Mouse (Mus musculus) MEL (cell line): ENCODE measurements around the gene Arhgap6.

Experiments used
- CTCF ChIP-seq, 3 experiments: IDR thresholded peaks in 2 of 3; conservative IDR thresholded peaks in 1 of 3; 2 replicates each; pipeline ENCODE4 v1.5.1; 2011 to 2012; ENCODE audit warnings: low read length in 3 of 3, low read depth in 2 of 3, mild to moderate bottlenecking in 2 of 3, improper control_type of control experiment in 1 of 3, inconsistent platforms in 1 of 3, mixed read lengths in 1 of 3, moderate library complexity in 1 of 3; ENCODE audit not compliant: control insufficient read depth in 1 of 3, insufficient read depth in 1 of 3, poor library complexity in 1 of 3, severe bottlenecking in 1 of 3
- E2F4 ChIP-seq: IDR thresholded peaks from 2 replicates; pipeline ENCODE4 v1.6.1; 2011; ENCODE audit warnings: low read depth, low read length, improper control_type of control experiment, borderline replicate concordance
- EP300 ChIP-seq, 2 experiments: IDR thresholded peaks; 2 replicates each; pipeline ENCODE4 v1.6.1; 2011; ENCODE audit warnings: improper control_type of control experiment in 2 of 2, low read length in 2 of 2, low read depth in 1 of 2, mild to moderate bottlenecking in 1 of 2
- GATA1 ChIP-seq: IDR thresholded peaks from 2 replicates; pipeline ENCODE4 v1.6.1; 2011; ENCODE audit warnings: low read depth, low read length, improper control_type of control experiment
- MAZ ChIP-seq: IDR thresholded peaks from 2 replicates; pipeline ENCODE4 v1.6.1; 2012; ENCODE audit warnings: low read depth, mild to moderate bottlenecking, inconsistent platforms, low read length, improper control_type of control experiment
- MEF2A ChIP-seq: IDR thresholded peaks from 2 replicates; pipeline ENCODE4 v1.6.1; 2014; ENCODE audit warnings: low read depth, mild to moderate bottlenecking, inconsistent platforms, low read length, improper control_type of control experiment; ENCODE audit not compliant: poor library complexity, insufficient replicate concordance, severe bottlenecking; ENCODE audit errors: extremely low read depth
- MXI1 ChIP-seq: IDR thresholded peaks from 2 replicates; pipeline ENCODE4 v1.6.1; 2011; ENCODE audit warnings: mild to moderate bottlenecking, low read depth, low read length, improper control_type of control experiment
- MYC ChIP-seq: IDR thresholded peaks from 2 replicates; pipeline ENCODE4 v1.6.1; 2011; ENCODE audit warnings: low read depth, mild to moderate bottlenecking, low read length, improper control_type of control experiment, moderate library complexity
- NRF1 ChIP-seq: IDR thresholded peaks from 2 replicates; pipeline ENCODE4 v1.6.1; 2014; ENCODE audit warnings: low read depth, mild to moderate bottlenecking, inconsistent platforms, low read length, improper control_type of control experiment, moderate library complexity; ENCODE audit not compliant: poor library complexity, insufficient read depth, severe bottlenecking
- POLR2A ChIP-seq, 2 experiments: IDR thresholded peaks; 2 replicates each; pipeline ENCODE4 v1.6.1; 2011 to 2012; ENCODE audit warnings: low read length in 2 of 2, mild to moderate bottlenecking in 2 of 2, control low read depth in 1 of 2, improper control_type of control experiment in 1 of 2, low read depth in 1 of 2, moderate library complexity in 1 of 2; ENCODE audit not compliant: control insufficient read depth in 1 of 2, insufficient read depth in 1 of 2, poor library complexity in 1 of 2
- POLR2AphosphoS5 ChIP-seq: IDR thresholded peaks from 2 replicates; pipeline ENCODE4 v1.6.1; 2012; ENCODE audit warnings: low read depth, borderline replicate concordance, mild to moderate bottlenecking, inconsistent platforms, low read length, moderate library complexity, mixed read lengths
- UBTF ChIP-seq: IDR thresholded peaks from 2 replicates; pipeline ENCODE4 v1.6.1; 2012; ENCODE audit warnings: low read depth, mild to moderate bottlenecking, inconsistent platforms, low read length, improper control_type of control experiment, moderate library complexity, borderline replicate concordance; ENCODE audit not compliant: insufficient read depth
- ZC3H11A ChIP-seq: IDR thresholded peaks from 2 replicates; pipeline ENCODE4 v1.6.1; 2012; ENCODE audit warnings: low read depth, mild to moderate bottlenecking, inconsistent platforms, low read length, improper control_type of control experiment

DNA sequence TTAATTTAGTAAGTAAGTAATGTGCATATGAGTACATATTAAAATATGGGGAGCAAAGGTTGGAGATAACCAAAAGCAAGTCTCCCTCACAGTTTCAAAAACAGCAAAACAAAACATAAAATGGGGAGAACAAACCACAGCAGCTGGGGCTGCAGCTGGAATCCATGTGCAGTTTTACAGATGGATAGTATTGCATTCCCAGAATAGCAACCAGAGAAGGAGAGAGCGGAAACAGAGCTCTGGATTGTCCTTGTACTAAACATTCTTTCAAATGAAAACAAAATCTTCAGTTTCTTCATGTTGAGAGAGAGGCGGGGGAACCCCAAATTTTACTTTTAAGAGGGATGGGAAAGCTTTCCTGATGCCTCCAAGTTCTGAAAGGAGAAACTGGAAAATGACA, 467.3 kb downstream of the Arhgap6 start:
- TF ChIP-seq MAZ (no peak), MXI1 (no peak), MYC (no peak), CTCF (IDR thresholded peaks at IDR 0.05 in 2 of 3, conservative IDR thresholded peaks at IDR 0.05 in 1 of 3; ENCODE audit: control insufficient read depth in 1 of 3, insufficient read depth in 1 of 3, low read depth in 2 of 3, low read length in 3 of 3, poor library complexity in 1 of 3, severe bottlenecking in 1 of 3) (no peak), EP300 (IDR thresholded peaks at IDR 0.05; ENCODE audit: low read depth in 1 of 2, low read length in 2 of 2) (no peak), UBTF (no peak), POLR2A (IDR thresholded peaks at IDR 0.05; ENCODE audit: control insufficient read depth in 1 of 2, insufficient read depth in 1 of 2, low read depth in 1 of 2, low read length in 2 of 2, poor library complexity in 1 of 2) (no peak), GATA1 (no peak), MEF2A (no peak), E2F4 (no peak), NRF1 (no peak), ZC3H11A (no peak), POLR2AphosphoS5 (no peak)
